Mouse (Mus musculus) lung, adult 18-20 months (tissue): ENCODE results near the gene Gpld1.

Experiments used
- DNase-seq, 2 experiments: peaks; one replicate each; pipeline ENCODE4 v3.0.0; 2022; ENCODE audit warnings: mixed read lengths in 2 of 2

The Gpld1 gene

GRCm38 (mm10) chr13:25023129-25023528 is 80.2 kb downstream of the Gpld1 start:
- no peak for DNase-seq

- no peak for DNase-seq
Measured at GRCm38 (mm10) chr13:25024655-25025054, 81.7 kb downstream of the Gpld1 start.

- no peak for DNase-seq
Measured at GRCm38 (mm10) chr13:25026409-25027113, 83.6 kb downstream of the Gpld1 start.

GRCm38 (mm10) chr13:25027114-25027425 is 84.1 kb downstream of the Gpld1 start:
- no peak for DNase-seq

- no peak for DNase-seq
Measured at GRCm38 (mm10) chr13:25039488-25039887, 96.5 kb downstream of the Gpld1 start.
